Mouse (Mus musculus) intestine, postnatal 0 days (tissue): ENCODE data around the gene Rilp. TPM values are rescaled to one million over a fixed set of nuclear protein-coding genes. Genes with fewer than 3 reads are reported as not detected.

Experiments used
- ATAC-seq: fragments of 200-750 bp; cut with Nextera tagmentation; 2 replicates; pipeline ENCODE4 v1.8.0; 2017; ENCODE audit warnings: mild to moderate bottlenecking, moderate TSS enrichment, moderate library complexity
- H3K27ac ChIP-seq: fragments of 300-500 bp; sonication (generic); 2 replicates; pipeline ENCODE4 v1.5.1; 2014; ENCODE audit warnings: mild to moderate bottlenecking, low read depth, low read length, moderate library complexity
- H3K27me3 ChIP-seq: fragments of 300-500 bp; sonication (generic); replicated peaks from 2 replicates; pipeline ENCODE4 v1.6.1; 2014; ENCODE audit warnings: low read length, mixed read lengths; ENCODE audit not compliant: control insufficient read depth, insufficient read depth
- H3K36me3 ChIP-seq: fragments of 300-500 bp; sonication (generic); 2 replicates; pipeline ENCODE4 v1.6.1; 2014; ENCODE audit warnings: mild to moderate bottlenecking, moderate library complexity; ENCODE audit not compliant: control insufficient read depth, insufficient read depth
- H3K4me1 ChIP-seq: fragments of 300-500 bp; sonication (generic); replicated peaks from 2 replicates; pipeline ENCODE4 v1.6.1; 2014; ENCODE audit warnings: antibody characterized with exemption, low read length, mixed read lengths; ENCODE audit not compliant: control insufficient read depth, insufficient read depth
- H3K4me2 ChIP-seq: fragments of 300-500 bp; sonication (generic); replicated peaks from 2 replicates; pipeline ENCODE4 v1.6.1; 2014; ENCODE audit warnings: low read depth, mild to moderate bottlenecking, moderate library complexity
- H3K4me3 ChIP-seq: fragments of 300-500 bp; sonication (generic); 2 replicates; pipeline ENCODE4 v1.5.1; 2014; ENCODE audit warnings: low read depth, low read length
- H3K9ac ChIP-seq: fragments of 300-500 bp; sonication (generic); 2 replicates; pipeline ENCODE4 v1.6.1; 2014; ENCODE audit warnings: mild to moderate bottlenecking, low read depth, low read length
- H3K9me3 ChIP-seq: fragments of 300-500 bp; sonication (generic); 2 replicates; pipeline ENCODE4 v1.6.1; 2016; ENCODE audit warnings: mixed run types; ENCODE audit not compliant: control insufficient read depth
- CTCF ChIP-seq: sonication (generic); IDR thresholded peaks from 2 replicates; pipeline ENCODE4 v1.5.1; 2016; ENCODE audit warnings: low read depth, mild to moderate bottlenecking, control low read depth, antibody characterized with exemption, moderate library complexity
- WGBS: fragments of 180-500 bp; shearing (Covaris S2); extraction: QIAGEN DNeasy Blood & Tissue Kit; methylation state at CpG from one replicate; pipeline ENCODE4 v1.1.7; 2014; 5-methylcytosine and 5-hydroxymethylcytosine counted together
- polyA plus RNA-seq: library from polyadenylated mRNA; unstranded; fragments of >200 nt; fragmentation: Nextera tagmentation; extraction: Ambion mirVana; gene quantifications from 2 replicates; pipeline ENCODE4 v1.2.1, GENCODE M21; 2015

Rilp gene
- polyA plus RNA-seq, 1 experiment from 2014 or later: 6.9 TPM

GRCm38 (mm10) chr11:75468410-75468809, 41.5 kb upstream of the Rilp start:
- Histone ChIP-seq H3K4me2 (peak overlapping the region; percentile 82), H3K4me1 (peaks cover 16% of the 10 kb centered on the region; the same call in 1 of the 2 replicates), H3K9me3 (no peaks in the 10 kb centered on the region), H3K27me3 (no peaks in the 10 kb centered on the region), H3K4me3 (peak overlapping the region; percentile 43), H3K36me3 (peaks cover 19% of the 10 kb centered on the region), H3K9ac (peak overlapping the region; percentile 50), H3K27ac (no peak overlapping the region)
- no peak for ATAC-seq
- no peak for TF ChIP-seq CTCF
- WGBS: 63% methylated on average over 7 of the region's 7 CpGs

GRCm38 (mm10) chr11:75469261-75469660, 40.6 kb upstream of the Rilp start:
- Histone ChIP-seq H3K9me3 (no peaks in the 10 kb centered on the region), H3K4me2 (0 out of 2 replicates have a peak overlapping the region, but pooled peaks have one; percentile 24), H3K27me3 (no peaks in the 10 kb centered on the region), H3K9ac (no peak overlapping the region), H3K27ac (peak overlapping the region; percentile 50; the same call in 1 of the 2 replicates), H3K4me1 (peaks cover 13% of the 10 kb centered on the region; the same call in 1 of the 2 replicates), H3K36me3 (peaks cover 18% of the 10 kb centered on the region), H3K4me3 (no peak overlapping the region)
- TF ChIP-seq CTCF: no peak
- WGBS: 75% methylated on average over 4 of the region's 4 CpGs
- ATAC-seq: no peak

GRCm38 (mm10) chr11:75470675-75471074, 39.2 kb upstream of the Rilp start:
- Histone ChIP-seq H3K27me3 (no peaks in the 10 kb centered on the region), H3K4me1 (peaks cover 9% of the 10 kb centered on the region; the same call in 1 of the 2 replicates), H3K27ac (peak overlapping the region; percentile 60), H3K4me2 (no peak overlapping the region), H3K36me3 (peaks cover 4% of the 10 kb centered on the region), H3K4me3 (no peak overlapping the region), H3K9me3 (no peaks in the 10 kb centered on the region), H3K9ac (no peak overlapping the region)
- ATAC-seq: peak; percentile 79
- 54% methylated on average over 3 of the region's 3 CpGs for WGBS
- TF ChIP-seq CTCF: no peak

- H3K4me3 ChIP-seq: no peak overlapping the region
Measured at GRCm38 (mm10) chr11:75472469-75473081, 37.3 kb upstream of the Rilp start.

GRCm38 (mm10) chr11:75473376-75473775, 36.5 kb upstream of the Rilp start:
- Histone ChIP-seq H3K27ac (no peak overlapping the region), H3K4me2 (no peak overlapping the region), H3K9me3 (no peaks in the 10 kb centered on the region), H3K4me1 (no peaks in the 10 kb centered on the region; the same call in 1 of the 2 replicates), H3K4me3 (no peak overlapping the region), H3K27me3 (no peaks in the 10 kb centered on the region), H3K9ac (no peak overlapping the region), H3K36me3 (no peaks in the 10 kb centered on the region)
- no peak for TF ChIP-seq CTCF
- WGBS: 68% methylated on average over 7 of the region's 7 CpGs
- no peak for ATAC-seq

More at GRCm38 (mm10) chr11:75472469-75473081, 37.3 kb upstream of the Rilp start:
- no peak for TF ChIP-seq CTCF
- ATAC-seq: no peak
- 65% methylated on average over 11 of the region's 11 CpGs for WGBS
- H3K27me3 ChIP-seq: no peaks in the 10 kb centered on the region
- H3K9me3 ChIP-seq: no peaks in the 10 kb centered on the region
- peaks cover 6% of the 10 kb centered on the region; the same call in 1 of the 2 replicates for H3K4me1 ChIP-seq
- H3K4me2 ChIP-seq: no peak overlapping the region
- H3K36me3 ChIP-seq: no peaks in the 10 kb centered on the region
- no peak overlapping the region for H3K9ac ChIP-seq
- no peak overlapping the region for H3K27ac ChIP-seq

- H3K9me3 ChIP-seq: no peaks in the 10 kb centered on the region
- H3K4me3 ChIP-seq: no peak overlapping the region
- H3K27me3 ChIP-seq: no peaks in the 10 kb centered on the region
- WGBS: 17% methylated on average over 3 of the region's 3 CpGs
- peak overlapping the region; percentile 50; the same call in 1 of the 2 replicates for H3K4me2 ChIP-seq
- TF ChIP-seq CTCF: no peak
- no peaks in the 10 kb centered on the region for H3K4me1 ChIP-seq
- no peak overlapping the region for H3K27ac ChIP-seq
- ATAC-seq: peak; percentile 11
- H3K9ac ChIP-seq: no peak overlapping the region
- peaks cover 18% of the 10 kb centered on the region for H3K36me3 ChIP-seq
Measured at GRCm38 (mm10) chr11:75486192-75486591, 23.7 kb upstream of the Rilp start.
